Mouse (Mus musculus) neural tube, embryonic 15.5 days (tissue): ENCODE results near the gene Armc5. TPM values are rescaled to one million over a fixed set of nuclear protein-coding genes. Genes with fewer than 3 reads are reported as not detected.

Experiments used
- ATAC-seq: fragments of 200-750 bp; cut with Nextera tagmentation; 2 replicates; pipeline ENCODE4 v1.8.0; 2017; ENCODE audit warnings: mild to moderate bottlenecking, moderate TSS enrichment, moderate library complexity; ENCODE audit not compliant: low FRiP score
- H3K27ac ChIP-seq: fragments of 300-500 bp; sonication (generic); replicated peaks from 2 replicates; pipeline ENCODE4 v1.5.1; 2015; ENCODE audit warnings: mild to moderate bottlenecking, inconsistent platforms
- H3K27me3 ChIP-seq: fragments of 300-500 bp; sonication (generic); replicated peaks from 2 replicates; pipeline ENCODE4 v1.6.1; 2015; ENCODE audit warnings: inconsistent platforms
- H3K36me3 ChIP-seq: fragments of 300-500 bp; sonication (generic); 2 replicates; pipeline ENCODE4 v1.6.1; 2015; ENCODE audit warnings: inconsistent platforms
- H3K4me1 ChIP-seq: fragments of 300-500 bp; sonication (generic); 2 replicates; pipeline ENCODE4 v1.6.1; 2015; ENCODE audit warnings: inconsistent platforms
- H3K4me2 ChIP-seq: fragments of 300-500 bp; sonication (generic); 2 replicates; pipeline ENCODE4 v1.6.1; 2015; ENCODE audit warnings: inconsistent platforms, mild to moderate bottlenecking, moderate library complexity
- H3K4me3 ChIP-seq: fragments of 300-500 bp; sonication (generic); replicated peaks from 2 replicates; pipeline ENCODE4 v1.5.1; 2015; ENCODE audit warnings: mild to moderate bottlenecking, inconsistent platforms
- H3K9ac ChIP-seq: fragments of 300-500 bp; sonication (generic); replicated peaks from 2 replicates; pipeline ENCODE4 v1.6.1; 2015; ENCODE audit warnings: mild to moderate bottlenecking, inconsistent platforms
- H3K9me3 ChIP-seq: fragments of 300-500 bp; sonication (generic); replicated peaks from 2 replicates; pipeline ENCODE4 v1.6.1; 2016; ENCODE audit warnings: inconsistent platforms
- WGBS: fragments of 180-500 bp; shearing (Covaris S2); methylation state at CpG from one replicate; pipeline ENCODE4 v1.1.7; 2015; ENCODE audit warnings: mixed read lengths; 5-methylcytosine and 5-hydroxymethylcytosine counted together
- polyA plus RNA-seq: library from polyadenylated mRNA; unstranded; fragments of >200 nt; fragmentation: Nextera tagmentation; extraction: Ambion mirVana; gene quantifications from 2 replicates; pipeline ENCODE4 v1.2.1, GENCODE M21; 2015

Gene Armc5
- polyA plus RNA-seq, 1 experiment from 2014 or later: 14.0 TPM

DNA sequence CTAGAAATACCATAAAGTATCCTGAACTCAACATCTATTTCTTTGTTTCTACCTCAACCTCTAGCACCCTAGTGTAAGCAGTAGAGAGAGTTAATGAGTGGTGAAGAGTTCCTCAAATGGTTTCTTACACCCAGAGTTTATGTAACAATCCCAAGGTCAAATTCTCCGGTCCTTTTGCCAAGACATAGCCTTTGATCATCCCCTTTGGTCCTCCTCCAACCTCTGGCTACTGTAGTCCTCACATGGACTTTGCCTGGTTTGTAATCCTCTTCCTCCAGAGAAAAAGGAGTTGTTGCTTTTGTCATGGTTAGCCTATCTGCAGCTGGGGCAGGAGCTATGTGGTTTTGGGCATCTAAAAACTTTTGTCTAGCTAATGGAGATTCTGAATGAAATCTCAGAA is 1.7 kb upstream of the Armc5 start:
- no peaks in the 10 kb centered on the region for H3K27me3 ChIP-seq
- peaks cover 26% of the 10 kb centered on the region for H3K4me1 ChIP-seq
- no peaks in the 10 kb centered on the region for H3K9me3 ChIP-seq
- H3K4me3 ChIP-seq: no peak overlapping the region
- ATAC-seq: no peak
- H3K27ac ChIP-seq: no peak overlapping the region
- no peak overlapping the region for H3K4me2 ChIP-seq
- H3K36me3 ChIP-seq: peaks cover 5% of the 10 kb centered on the region
- 93% methylated on average over 1 of the region's 1 CpGs for WGBS
- H3K9ac ChIP-seq: no peak overlapping the region

- Histone ChIP-seq H3K27ac (peak overlapping the region; percentile 100), H3K36me3 (peaks cover 14% of the 10 kb centered on the region), H3K9me3 (no peaks in the 10 kb centered on the region), H3K4me1 (peaks cover 31% of the 10 kb centered on the region), H3K27me3 (no peaks in the 10 kb centered on the region), H3K4me2 (peak overlapping the region; percentile 72), H3K4me3 (peak overlapping the region; percentile 77), H3K9ac (peak overlapping the region; percentile 83)
- ATAC-seq: no peak
- 94% methylated on average over 13 of the region's 13 CpGs for WGBS
Observed at GRCm38 (mm10) chr7:128236426-128236825, 716 bp upstream of the Armc5 start.

DNA sequence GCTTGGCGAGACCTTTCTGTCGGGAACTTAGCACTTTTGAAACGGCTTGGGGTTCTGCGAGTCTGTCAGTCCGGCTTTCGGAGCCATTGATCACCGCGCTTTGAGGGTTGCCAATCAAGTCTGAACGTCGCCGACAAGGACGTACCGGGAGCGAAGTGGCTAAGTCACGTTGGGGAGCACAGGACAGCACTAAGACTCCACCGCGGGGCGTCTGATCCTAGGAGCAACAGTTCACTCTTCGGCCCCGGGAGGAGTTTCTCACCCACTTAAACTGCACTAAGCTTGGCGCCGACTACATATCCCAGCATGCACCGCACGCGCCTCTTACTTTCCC is 418 bp downstream of the Armc5 start:
- no peak for ATAC-seq
- peak overlapping the region; percentile 100 for H3K27ac ChIP-seq
- peaks cover 31% of the 10 kb centered on the region for H3K4me1 ChIP-seq
- H3K27me3 ChIP-seq: no peaks in the 10 kb centered on the region
- H3K9ac ChIP-seq: peak overlapping the region; percentile 83
- no peaks in the 10 kb centered on the region for H3K9me3 ChIP-seq
- H3K4me2 ChIP-seq: peak overlapping the region; percentile 72
- H3K36me3 ChIP-seq: peaks cover 25% of the 10 kb centered on the region
- peak overlapping the region; percentile 77 for H3K4me3 ChIP-seq
- WGBS: under 1% methylated on average over 25 of the region's 25 CpGs

GRCm38 (mm10) chr7:128237927-128238778 is 1.0 kb downstream of the Armc5 start, which contains the start of gene 9130023H24Rik:
Gene 9130023H24Rik (minus strand): TSS chr7:128238031.
- no peaks in the 10 kb centered on the region for H3K9me3 ChIP-seq
- no peaks in the 10 kb centered on the region for H3K27me3 ChIP-seq
- peaks cover 31% of the 10 kb centered on the region for H3K36me3 ChIP-seq
- peak within 1 kb of the TSS; percentile 72 for H3K4me2 ChIP-seq
- peak within 1 kb of the TSS; percentile 83 for H3K9ac ChIP-seq
- peak within 1 kb of the TSS; percentile 100 for H3K27ac ChIP-seq
- peak; percentile 94 for ATAC-seq
- H3K4me1 ChIP-seq: peaks cover 31% of the 10 kb centered on the region
- peak within 1 kb of the TSS; percentile 77 for H3K4me3 ChIP-seq
- under 1% methylated on average over 71 of the region's 72 CpGs for WGBS

DNA sequence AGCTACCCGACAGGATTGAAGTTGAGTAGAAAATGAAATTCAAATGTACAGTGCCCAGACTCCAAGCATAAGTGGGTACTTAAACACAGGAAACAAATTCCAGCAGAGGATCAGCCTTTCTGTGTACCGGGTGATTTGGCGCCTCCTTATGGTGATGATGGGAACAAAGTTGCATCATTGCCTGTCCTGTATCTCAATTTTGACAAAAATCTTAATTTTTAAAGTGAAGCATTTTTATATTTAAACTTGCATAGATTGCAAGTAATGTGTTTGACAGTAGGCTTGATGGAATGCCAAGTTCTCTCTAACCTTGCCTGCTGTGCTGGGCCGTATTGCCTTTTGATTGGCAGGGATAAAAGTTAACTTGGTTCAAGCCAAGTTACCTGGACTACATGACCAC is 1.8 kb downstream of the Armc5 start:
- Histone ChIP-seq H3K27ac (peak overlapping the region; percentile 100), H3K4me1 (peaks cover 31% of the 10 kb centered on the region), H3K9me3 (no peaks in the 10 kb centered on the region), H3K4me3 (peak overlapping the region; percentile 77), H3K4me2 (peak overlapping the region; percentile 72), H3K9ac (no peak overlapping the region), H3K36me3 (peaks cover 34% of the 10 kb centered on the region), H3K27me3 (no peaks in the 10 kb centered on the region)
- WGBS: 25% methylated on average over 4 of the region's 4 CpGs
- no peak for ATAC-seq

- Histone ChIP-seq H3K4me3 (no peak overlapping the region), H3K4me2 (no peak overlapping the region), H3K9ac (no peak overlapping the region), H3K9me3 (no peaks in the 10 kb centered on the region), H3K27me3 (no peaks in the 10 kb centered on the region), H3K36me3 (peaks cover 45% of the 10 kb centered on the region), H3K27ac (no peak overlapping the region), H3K4me1 (peaks cover 31% of the 10 kb centered on the region)
- ATAC-seq: no peak
- 94% methylated on average over 27 of the region's 27 CpGs for WGBS
Observed at GRCm38 (mm10) chr7:128240131-128240784, 3.1 kb downstream of the Armc5 start.

DNA sequence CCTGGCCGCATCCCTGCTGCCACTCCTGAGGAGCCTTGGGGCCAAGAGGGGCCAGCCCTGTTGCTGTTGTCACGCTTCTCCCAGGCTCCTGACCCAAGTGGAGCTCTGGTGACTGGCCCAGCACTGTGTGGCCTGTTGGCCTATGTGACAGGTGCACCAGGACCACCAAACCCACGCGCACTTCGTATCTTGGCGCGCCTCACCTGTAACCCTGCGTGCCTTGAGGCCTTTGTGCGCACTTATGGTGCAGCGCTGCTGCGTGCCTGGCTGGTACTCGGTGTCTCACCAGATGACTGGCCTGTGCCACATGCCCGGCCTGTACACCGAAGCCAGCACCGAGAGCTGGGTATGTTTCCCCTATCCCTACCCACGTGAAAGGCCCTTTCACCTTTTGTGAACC is 5.2 kb downstream of the Armc5 start:
- H3K36me3 ChIP-seq: peaks cover 45% of the 10 kb centered on the region
- H3K4me3 ChIP-seq: no peak overlapping the region
- H3K4me1 ChIP-seq: peaks cover 42% of the 10 kb centered on the region
- H3K9ac ChIP-seq: no peak overlapping the region
- no peak overlapping the region for H3K27ac ChIP-seq
- H3K4me2 ChIP-seq: no peak overlapping the region
- no peaks in the 10 kb centered on the region for H3K9me3 ChIP-seq
- no peak for ATAC-seq
- no peaks in the 10 kb centered on the region for H3K27me3 ChIP-seq
- WGBS: 97% methylated on average over 16 of the region's 16 CpGs

GRCm38 (mm10) chr7:128243921-128244320 is 6.8 kb downstream of the Armc5 start:
- Histone ChIP-seq H3K27ac (no peak overlapping the region), H3K36me3 (peaks cover 45% of the 10 kb centered on the region), H3K4me2 (no peak overlapping the region), H3K9ac (no peak overlapping the region), H3K9me3 (no peaks in the 10 kb centered on the region), H3K27me3 (no peaks in the 10 kb centered on the region), H3K4me3 (no peak overlapping the region), H3K4me1 (peaks cover 36% of the 10 kb centered on the region)
- ATAC-seq: no peak
- 63% methylated on average over 10 of the region's 10 CpGs for WGBS

DNA sequence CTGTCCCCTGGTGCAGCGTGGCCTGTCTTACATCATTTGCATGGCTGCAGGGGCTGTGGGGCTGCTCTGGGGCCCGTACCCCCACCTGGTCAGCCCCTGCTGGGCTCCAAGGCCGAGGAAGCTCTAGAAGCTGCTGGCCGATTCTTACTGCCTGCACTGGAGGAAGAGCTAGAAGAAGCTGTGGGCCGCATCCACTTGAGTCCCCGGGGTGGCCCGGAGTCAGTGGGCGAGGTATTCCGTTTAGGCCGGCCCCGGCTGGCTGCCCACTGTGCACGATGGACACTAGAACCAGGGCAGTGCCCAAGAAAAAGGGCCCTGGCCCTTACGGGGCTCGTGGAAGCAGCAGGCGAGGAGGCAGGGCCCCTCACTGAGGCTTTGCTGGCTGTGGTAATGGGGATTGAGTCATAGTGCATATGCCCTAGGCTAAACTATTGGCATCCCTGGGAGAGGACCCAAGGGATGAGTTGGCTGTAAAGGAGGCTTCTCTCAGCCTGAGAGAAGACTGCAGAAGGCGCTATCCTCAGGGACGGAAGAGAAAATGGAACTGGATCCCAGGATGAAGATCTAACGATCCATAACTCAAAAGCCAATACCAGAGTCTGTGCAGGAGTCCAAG is 7.4 kb downstream of the Armc5 start:
- Histone ChIP-seq H3K27me3 (no peaks in the 10 kb centered on the region), H3K36me3 (peaks cover 45% of the 10 kb centered on the region), H3K9ac (no peak overlapping the region), H3K9me3 (no peaks in the 10 kb centered on the region), H3K27ac (no peak overlapping the region), H3K4me3 (no peak overlapping the region), H3K4me2 (no peak overlapping the region), H3K4me1 (peaks cover 30% of the 10 kb centered on the region)
- WGBS: 86% methylated on average over 18 of the region's 18 CpGs
- no peak for ATAC-seq

DNA sequence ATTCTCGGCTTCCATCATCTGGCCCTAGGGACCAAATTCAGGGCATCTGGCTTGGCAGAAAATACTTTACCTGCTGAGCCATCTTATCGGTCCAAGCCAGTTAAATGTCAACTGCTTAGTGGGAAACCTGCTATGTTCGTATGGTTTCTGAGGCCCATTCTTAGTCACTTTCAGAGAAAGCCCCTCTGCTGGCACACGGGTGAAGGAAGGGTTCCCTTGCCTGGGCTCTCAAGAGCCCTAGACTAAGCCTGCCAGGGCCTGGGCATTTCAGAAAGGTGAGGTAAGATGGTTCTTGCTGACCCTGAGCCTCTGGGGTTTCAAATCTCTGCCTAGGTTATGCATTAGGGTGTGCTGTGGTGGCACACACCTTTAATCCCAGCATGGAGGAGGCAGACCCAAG is 8.4 kb downstream of the Armc5 start:
- no peak for ATAC-seq
- H3K4me1 ChIP-seq: peaks cover 23% of the 10 kb centered on the region
- WGBS: 88% methylated on average over 4 of the region's 4 CpGs
- peak overlapping the region; percentile 59; the same call in 1 of the 2 replicates for H3K4me2 ChIP-seq
- H3K9ac ChIP-seq: 0 out of 2 replicates have a peak overlapping the region, but pooled peaks have one; percentile 1
- H3K4me3 ChIP-seq: no peak overlapping the region
- no peaks in the 10 kb centered on the region for H3K27me3 ChIP-seq
- peaks cover 40% of the 10 kb centered on the region for H3K36me3 ChIP-seq
- no peak overlapping the region for H3K27ac ChIP-seq
- no peaks in the 10 kb centered on the region for H3K9me3 ChIP-seq

DNA sequence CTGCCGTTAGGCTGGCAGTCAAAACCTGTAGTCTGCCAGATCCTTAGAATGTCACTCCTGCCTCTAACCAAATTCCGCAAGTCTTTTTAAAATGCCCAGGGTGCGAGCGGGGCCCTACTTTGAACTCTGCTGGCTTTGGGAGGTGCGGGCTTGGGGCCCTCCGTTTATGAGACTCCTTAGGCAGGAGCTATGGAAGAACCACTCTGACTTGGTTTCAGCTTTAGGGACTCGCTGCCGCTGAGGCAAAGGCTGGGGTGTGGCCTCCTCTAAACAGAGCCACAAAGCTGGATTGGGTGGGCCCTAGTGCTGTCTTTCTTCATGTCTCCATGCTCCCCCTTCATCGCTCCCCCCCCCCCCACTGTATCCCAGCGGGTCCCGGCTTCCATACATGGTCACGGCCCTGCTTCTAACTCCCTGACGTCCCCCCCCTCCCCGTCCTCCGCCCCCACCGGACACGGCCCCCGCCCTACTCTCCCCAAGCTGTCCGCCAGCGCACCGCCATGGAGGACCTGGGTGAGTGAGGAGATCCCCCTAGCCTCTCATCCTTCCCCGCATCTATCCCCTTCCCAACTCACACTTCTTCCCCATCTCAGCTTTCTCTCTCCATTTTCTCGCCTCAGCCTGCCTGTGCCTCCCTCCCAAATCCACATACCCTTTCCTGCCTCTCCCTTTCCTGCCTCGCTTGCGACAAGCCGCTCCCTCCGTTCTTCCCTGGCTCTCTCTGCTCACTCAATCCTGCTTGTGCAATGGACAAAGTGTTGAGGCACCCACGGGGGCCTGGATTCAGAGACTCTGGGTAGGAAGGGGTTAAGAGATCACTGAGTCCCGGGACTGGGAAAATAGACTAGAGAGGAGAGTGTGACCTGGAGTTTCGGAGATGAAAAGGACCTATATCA is 9.6 kb downstream of the Armc5 start, which contains the start of gene Tgfb1i1:
Gene Tgfb1i1, plus strand, starts transcription at position 317 of the 896 bp plus-strand sequence.
- Histone ChIP-seq H3K9ac (peak within 1 kb of the TSS; percentile 65), H3K4me1 (peaks cover 22% of the 10 kb centered on the region), H3K4me2 (peak within 1 kb of the TSS; percentile 59), H3K9me3 (no peaks in the 10 kb centered on the region), H3K27ac (peak within 1 kb of the TSS; percentile 84), H3K27me3 (no peaks in the 10 kb centered on the region), H3K4me3 (peak within 1 kb of the TSS; percentile 45), H3K36me3 (peaks cover 28% of the 10 kb centered on the region)
- ATAC-seq: peak; percentile 62
- WGBS: 3% methylated on average over 28 of the region's 30 CpGs
